ENCODE assay signal across 10 mouse cellular contexts in the genomic region with DNA sequence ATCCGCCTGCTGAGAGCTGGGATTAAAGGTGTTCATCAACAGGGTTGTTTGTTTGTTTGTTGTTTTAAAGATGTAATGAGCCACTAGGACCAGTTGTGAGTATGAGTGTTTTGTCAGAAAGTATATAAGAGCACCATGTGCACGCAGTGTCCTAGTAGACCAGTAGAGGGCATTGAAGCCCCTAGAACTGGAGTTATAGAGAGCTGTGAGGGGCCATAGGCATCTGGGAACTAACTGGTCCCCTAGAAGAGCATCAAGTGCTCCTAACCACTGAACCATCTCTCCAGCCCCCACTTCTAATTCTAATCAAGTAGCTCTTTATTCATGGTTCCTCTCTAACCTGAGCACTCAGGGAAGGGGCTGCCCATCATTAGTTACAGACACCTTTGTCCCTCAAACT. TPM values are rescaled to one million over a fixed set of nuclear protein-coding genes. Genes with fewer than 3 reads are reported as not detected.
DNase-seq lines count a peak whose midpoint lies in the region; TF ChIP-seq lines count a peak whose summit lies in the region.
"Had no signal": no experiment of that assay in that cellular context is flagged by ENCODE, and none has a peak within 500 bp of the region (broad histone marks: within the 10 kb centered on the region; RNA-seq: fewer than 3 reads in every experiment).

No protein-coding gene starts in this region.

- H3K27ac ChIP-seq in left cerebral cortex, adult 2 months: no peak overlapping the region
- no peak overlapping the region for H3K27ac ChIP-seq in ES-E14 (ENCODE audit: insufficient read depth, low read depth, low read length, poor library complexity, severe bottlenecking)
- H3K27ac ChIP-seq: forebrain, embryonic 13.5 days; liver, embryonic 13.5 days had no signal

- no peak for DNase-seq in left cerebral cortex, adult 2 months (ENCODE audit: extremely low spot score in 1 of 2, low spot score in 2 of 2)
- DNase-seq in left cerebral cortex, postnatal 36 days (ENCODE audit: low spot score in 2 of 2): no peak
- no peak for DNase-seq in ES-E14 (ENCODE audit: low read depth, low spot score)
- peak; percentile 47 for DNase-seq in brain, adult 2 months (ENCODE audit: low read depth, low spot score)
- peak; percentile 77 for DNase-seq in retina, embryonic 14.5 days (ENCODE audit: low spot score)
- DNase-seq in left cerebral cortex, postnatal 14 days (ENCODE audit: low spot score in 2 of 2): no peak
- no peak for DNase-seq in ovary, adult 18-20 months (ENCODE audit: low spot score)
- DNase-seq: liver, embryonic 13.5 days had no signal

- H3K36me3 ChIP-seq in ES-E14 (ENCODE audit: control insufficient read depth, insufficient read depth, low read length, poor library complexity, severe bottlenecking): peaks cover 31% of the 10 kb centered on the region

- no peak overlapping the region for H3K9ac ChIP-seq in ES-E14 (ENCODE audit: insufficient read depth, low read depth, low read length, poor library complexity, severe bottlenecking)
- H3K9ac ChIP-seq: forebrain, embryonic 13.5 days; liver, embryonic 13.5 days had no signal

- H3K9me3 ChIP-seq in ES-E14 (ENCODE audit: control insufficient read depth, insufficient read depth, low read depth, low read length): no peaks in the 10 kb centered on the region
- H3K9me3 ChIP-seq: forebrain, embryonic 13.5 days; liver, embryonic 13.5 days had no signal

- no peak overlapping the region for H3K4me3 ChIP-seq in left cerebral cortex, adult 2 months
- no peak overlapping the region for H3K4me3 ChIP-seq in ES-E14 (ENCODE audit: insufficient read depth in 1 of 2, low read depth in 1 of 2, low read length in 2 of 2, poor library complexity in 1 of 2, severe bottlenecking in 1 of 2)
- H3K4me3 ChIP-seq: forebrain, embryonic 13.5 days; liver, embryonic 13.5 days; myocyte had no signal

- intact Hi-C loops in left cerebral cortex, adult 2 months (cut with DNase I): loop anchor here (10.0 kb wide), 1 partner anchor 294 kb away; no protein-coding TSS in a partner anchor
- intact Hi-C loops in left cerebral cortex, postnatal 36 days (cut with DNase I): loop anchor here (10.0 kb wide), 1 partner anchor 294 kb away; no protein-coding TSS in a partner anchor
- intact Hi-C loops in left cerebral cortex, postnatal 14 days (cut with DNase I): no loop called here

- no peaks in the 10 kb centered on the region for H3K4me1 ChIP-seq in ES-E14 (ENCODE audit: control insufficient read depth in 2 of 2, insufficient read depth in 2 of 2, low read length in 2 of 2, poor library complexity in 1 of 2)

- peak; percentile 51 for TF ChIP-seq CTCF in left cerebral cortex, adult 2 months (IDR thresholded peaks at IDR 0.05)

- in situ Hi-C loops in ES-E14 (cut with MboI; ENCODE audit: low sequenced_read_pairs in 2 of 2, unreplicated experiment in 2 of 2): loop anchor here in 1 of 2 experiments (10.0 kb wide), 1 partner anchor 104 kb away; no protein-coding TSS in a partner anchor

TF ChIP-seq in ES-E14, 5 proteins besides CTCF, POLR2A, EP300 and RAD21:
- TF ChIP-seq CHD2 (IDR thresholded peaks at IDR 0.05; ENCODE audit: low read depth, low read length) (no peak), HCFC1 (IDR thresholded peaks at IDR 0.05; ENCODE audit: borderline replicate concordance, insufficient read depth, low read length) (no peak), ZNF384 (IDR thresholded peaks at IDR 0.05; ENCODE audit: low read depth, low read length) (no peak), MAFK (IDR thresholded peaks at IDR 0.05; ENCODE audit: insufficient read depth, low read depth, low read length) (no peak), ZC3H11A (IDR thresholded peaks at IDR 0.05; ENCODE audit: borderline replicate concordance, low read depth, low read length) (peak; percentile 19; the same call in 1 of the 2 replicates)

RNA-seq across cellular contexts. Expression of gene Npc2, which starts 13.9 kb away (rescaled TPM):
- total RNA-seq in left cerebral cortex, adult 2 months (2021): 10 to 100 TPM; 25.6 to 26.4 TPM
- total RNA-seq in left cerebral cortex, postnatal 36 days (2021): 10 to 100 TPM; 28.4 to 28.8 TPM
- 84.5 and 106 TPM in 2 replicates for total RNA-seq in ES-E14 (2012; rRNA removed)
- 10 to 100 TPM; 28.7 to 30.5 TPM for total RNA-seq in left cerebral cortex, postnatal 14 days (2021)

RNA-seq across cellular contexts. Expression of gene Isca2, which starts 14.0 kb away (rescaled TPM):
- 10 to 100 TPM; 55.9 to 57.7 TPM for total RNA-seq in left cerebral cortex, adult 2 months (2021)
- 10 to 100 TPM; 52.5 to 58.6 TPM for total RNA-seq in left cerebral cortex, postnatal 36 days (2021)
- total RNA-seq in ES-E14 (2012; rRNA removed): 35.4 and 36.5 TPM in 2 replicates
- total RNA-seq in left cerebral cortex, postnatal 14 days (2021): 10 to 100 TPM; 55.3 to 61.8 TPM

Comparison
In these comparisons a context has a peak if more than half of its experiments do, and no peak if none do; other contexts are left out.
1. DNase-seq: peak in brain, adult 2 months (single experiment) and retina, embryonic 14.5 days (single experiment); none in left cerebral cortex, adult 2 months (0 of 2), left cerebral cortex, postnatal 36 days (0 of 2), ES-E14 (single experiment), left cerebral cortex, postnatal 14 days (0 of 2) and ovary, adult 18-20 months (single experiment).